Mouse (Mus musculus) MEL-GATA-1-ER (cell line): ENCODE measurements around the gene Hmga2.

Experiments used
- DNase-seq: peaks from one replicate; pipeline ENCODE4 v3.0.0-alpha.2; 2012; ENCODE audit warnings: low read depth; ENCODE audit errors: extremely low read depth

Gene Hmga2

DNA sequence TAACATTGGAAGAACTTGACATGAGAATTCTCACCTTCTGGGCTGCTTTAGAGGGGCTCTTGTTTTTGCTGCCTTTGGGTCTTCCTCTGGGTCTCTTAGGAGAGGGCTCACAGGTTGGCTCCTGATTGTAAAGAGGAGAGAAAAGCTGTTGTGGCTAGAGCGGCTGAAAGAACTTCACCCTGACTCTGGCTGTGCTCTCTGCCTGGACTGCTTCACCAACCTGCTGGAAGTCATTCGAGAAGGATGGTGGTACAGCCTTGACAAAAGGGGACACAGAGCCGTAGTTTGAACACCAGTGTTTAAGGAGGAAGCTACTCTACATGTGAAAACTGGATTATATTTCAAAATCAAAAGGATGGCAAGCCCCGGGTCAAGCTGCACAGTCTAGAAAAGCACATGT, 3.1 kb downstream of the Hmga2 start:
- no peak for DNase-seq

GRCm38 (mm10) chr10:120472606-120473005, 3.7 kb downstream of the Hmga2 start:
- no peak for DNase-seq

- DNase-seq, result no peak
These were observed 11.1 kb downstream of the Hmga2 start for GRCm38 (mm10) chr10:120465121-120465520.

DNA sequence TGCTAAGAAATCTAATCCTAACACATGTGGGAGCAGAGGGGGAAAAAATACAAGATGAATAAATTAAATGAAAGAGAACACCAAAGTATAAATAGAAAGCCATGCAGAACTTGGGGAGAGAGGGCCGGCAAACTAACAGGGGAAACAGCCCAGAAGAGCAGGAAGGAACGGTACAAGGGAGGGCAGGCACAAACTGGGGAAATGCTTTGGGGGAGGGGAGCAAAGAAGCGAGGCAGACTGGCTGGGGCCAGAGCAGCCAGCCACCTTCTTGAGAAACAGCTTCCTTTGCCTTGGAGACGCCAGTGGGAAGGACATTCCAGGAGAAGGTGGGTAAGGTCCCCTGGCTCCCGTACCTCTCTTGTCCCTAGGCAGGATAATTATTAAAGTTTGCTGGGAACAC, 14.5 kb downstream of the Hmga2 start:
- DNase-seq, result no peak

DNA sequence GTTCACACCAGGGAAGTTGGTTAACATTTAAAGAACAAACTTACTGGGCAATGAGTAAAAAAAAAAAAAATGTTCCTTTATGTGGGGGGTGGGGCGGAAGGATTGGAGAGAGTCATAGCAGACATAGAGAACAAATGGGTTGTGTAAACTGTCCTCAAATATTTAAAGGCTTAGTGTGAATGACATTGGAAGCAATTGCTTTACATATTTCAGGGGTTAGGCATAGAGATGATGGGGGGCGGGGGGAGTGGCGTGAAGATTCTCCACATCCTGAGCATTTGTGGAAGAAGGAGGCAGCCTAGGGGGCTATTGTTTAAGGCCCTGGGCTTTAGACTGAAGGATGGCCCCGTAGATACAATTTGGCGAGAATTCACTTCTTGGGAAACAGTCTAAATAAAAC, 15.0 kb downstream of the Hmga2 start:
- no peak for DNase-seq

DNA sequence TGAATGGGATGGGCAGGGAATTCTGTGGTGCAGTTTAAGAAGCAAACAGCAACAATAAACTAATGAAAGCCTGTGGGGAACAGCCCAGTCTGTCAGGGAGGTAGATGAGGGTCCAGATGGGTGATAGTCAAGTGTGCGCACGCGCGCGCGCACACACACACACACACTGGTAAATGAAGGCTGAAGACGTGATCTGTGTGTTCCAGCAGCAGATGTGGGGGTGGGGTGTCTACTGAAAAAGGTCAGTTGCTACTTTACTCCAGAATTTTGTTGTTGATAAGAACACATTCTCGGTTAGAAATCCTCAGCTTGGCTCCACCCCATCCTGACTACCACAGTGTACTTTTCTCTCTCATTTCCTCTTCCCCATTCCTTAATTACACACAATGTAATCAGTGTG, 17.4 kb downstream of the Hmga2 start:
- DNase-seq, result peak; percentile 43

DNA sequence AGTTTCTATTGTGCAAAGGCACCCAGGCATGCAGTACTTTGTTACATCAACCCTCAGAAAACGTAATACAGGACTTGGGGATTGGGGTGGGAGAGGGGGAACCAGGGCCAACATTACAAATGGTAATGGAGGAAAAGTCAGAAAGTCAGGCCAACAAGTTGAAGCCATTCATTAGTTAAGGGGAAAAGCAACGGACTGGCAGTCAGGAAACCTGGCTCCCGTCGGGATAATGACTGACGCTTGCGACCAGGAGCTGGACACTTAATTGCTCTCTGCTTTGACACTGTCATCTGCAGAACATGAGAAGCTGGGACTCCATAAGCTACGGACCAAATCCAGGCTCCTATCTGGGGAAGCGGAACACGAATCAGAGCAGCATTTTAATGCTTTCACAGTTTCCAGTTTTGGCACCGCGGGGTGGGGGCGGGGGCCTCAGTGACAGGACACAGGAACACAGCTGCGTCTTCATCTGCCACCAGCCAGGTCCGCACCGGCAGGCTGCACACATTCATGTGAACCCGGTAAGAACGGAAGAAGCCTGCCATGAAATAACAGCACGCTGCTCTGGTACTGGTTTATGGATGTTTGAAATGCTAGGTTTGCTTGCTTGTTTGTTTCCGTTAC, 26.5 kb downstream of the Hmga2 start:
- DNase-seq, result no peak

GRCm38 (mm10) chr10:120446799-120447198, 29.5 kb downstream of the Hmga2 start:
- DNase-seq, result no peak

DNA sequence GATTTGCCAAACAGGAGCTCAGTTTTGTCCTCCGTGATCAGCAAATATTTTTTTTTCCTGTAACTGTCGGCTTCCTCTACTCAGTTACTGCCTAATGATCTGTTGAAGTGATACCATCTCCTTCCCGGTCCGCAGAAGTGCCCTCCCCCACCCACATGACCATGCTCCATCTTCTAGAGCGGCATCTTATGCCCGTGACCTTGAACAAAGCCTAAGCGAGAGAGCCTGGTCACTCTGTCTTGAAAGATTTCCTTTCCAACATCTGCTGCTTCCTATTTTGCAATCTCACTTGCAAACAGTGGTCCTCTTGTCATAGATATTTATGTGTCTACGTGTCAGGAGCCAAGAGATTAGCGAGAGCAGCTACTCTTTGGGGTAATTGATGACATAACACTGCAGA, 30.1 kb downstream of the Hmga2 start:
- no peak for DNase-seq

GRCm38 (mm10) chr10:120444463-120445070, 31.7 kb downstream of the Hmga2 start:
- DNase-seq, result no peak

GRCm38 (mm10) chr10:120443757-120444311, 32.4 kb downstream of the Hmga2 start:
- no peak for DNase-seq

- DNase-seq, result no peak
These were observed 35.0 kb downstream of the Hmga2 start for GRCm38 (mm10) chr10:120441254-120441653.

- DNase-seq, result peak; percentile 25
These were observed 41.8 kb downstream of the Hmga2 start for GRCm38 (mm10) chr10:120434433-120434832.

GRCm38 (mm10) chr10:120433463-120433815, 42.8 kb downstream of the Hmga2 start:
- no peak for DNase-seq

GRCm38 (mm10) chr10:120432731-120433462, 43.4 kb downstream of the Hmga2 start:
- DNase-seq, result no peak

DNA sequence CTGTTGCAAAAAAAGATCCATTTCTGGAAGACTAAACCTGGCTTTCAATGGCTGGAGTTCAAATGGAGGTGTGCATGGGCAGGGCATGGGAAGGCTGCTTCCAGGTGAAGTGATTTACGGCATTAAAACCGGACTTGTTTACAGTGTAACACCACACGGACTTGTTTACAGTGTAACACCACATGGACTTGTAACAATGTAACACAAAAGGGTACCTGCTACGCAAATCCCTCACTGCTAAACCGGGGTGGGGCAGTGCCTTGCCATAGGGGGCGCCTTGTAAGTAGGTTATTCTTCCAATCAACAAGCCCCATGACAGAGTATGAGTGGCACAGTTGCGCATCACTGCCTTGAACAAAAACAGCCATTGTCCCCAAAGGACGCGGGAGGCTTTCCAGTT, 44.2 kb downstream of the Hmga2 start:
- DNase-seq, result no peak

DNA sequence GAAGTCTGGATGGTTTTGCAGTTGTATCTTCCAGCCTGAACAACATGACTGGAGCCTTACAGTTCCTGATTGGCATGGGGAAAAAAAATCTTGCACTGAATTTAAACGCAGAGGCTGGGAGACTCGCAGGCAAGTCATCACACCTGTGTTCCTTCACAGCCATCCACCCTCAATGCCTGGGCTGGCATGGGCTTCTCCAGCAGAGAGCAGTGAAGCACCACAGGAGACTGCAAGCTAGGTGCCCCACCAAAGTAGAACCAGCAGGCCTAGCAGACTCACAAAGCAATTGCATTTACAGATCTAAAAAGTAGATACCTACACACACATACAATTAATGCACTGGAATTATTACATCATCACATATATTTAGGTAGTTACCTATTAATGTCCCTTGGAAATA, 44.8 kb downstream of the Hmga2 start:
- no peak for DNase-seq

DNA sequence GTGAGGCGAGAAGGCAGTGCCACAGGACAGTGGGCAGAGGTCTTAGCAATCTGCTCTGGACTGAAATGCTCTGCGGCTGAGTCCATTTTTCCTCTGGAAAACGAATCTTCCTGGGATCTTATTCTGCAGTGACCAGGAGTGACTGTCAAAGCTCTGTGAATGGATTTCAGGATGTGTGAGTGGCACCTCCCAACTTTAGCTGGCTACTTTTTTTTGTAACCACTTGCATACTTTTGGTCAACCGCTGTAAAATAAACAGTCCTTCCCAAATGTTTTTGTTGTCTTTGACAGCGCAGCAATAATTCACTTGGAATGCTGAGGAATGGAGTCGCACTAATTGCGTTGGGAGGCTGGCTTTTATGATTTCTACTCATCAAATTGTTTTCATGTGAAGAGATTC, 45.8 kb downstream of the Hmga2 start:
- DNase-seq, result no peak

GRCm38 (mm10) chr10:120429758-120430259, 46.5 kb downstream of the Hmga2 start:
- DNase-seq, result no peak

GRCm38 (mm10) chr10:120429199-120429551, 47.1 kb downstream of the Hmga2 start:
- DNase-seq, result no peak

GRCm38 (mm10) chr10:120428430-120429198, 47.7 kb downstream of the Hmga2 start:
- DNase-seq, result no peak
